Mouse (Mus musculus) cortical plate, adult 2 months (tissue): Measurements from ENCODE around the gene Dap.

Experiments used
- CTCF ChIP-seq: fragments of 200-500 bp; IDR thresholded peaks from 2 replicates; pipeline ENCODE4 v1.5.1; 2011; ENCODE audit warnings: mild to moderate bottlenecking, control low read depth, low read length; ENCODE audit not compliant: insufficient read depth; ENCODE audit errors: extremely low read depth
- POLR2A ChIP-seq: fragments of 200-500 bp; IDR thresholded peaks from 2 replicates; pipeline ENCODE4 v1.6.1; 2011; ENCODE audit warnings: mild to moderate bottlenecking, low read length, control low read depth; ENCODE audit not compliant: insufficient read depth; ENCODE audit errors: extremely low read depth

DNA sequence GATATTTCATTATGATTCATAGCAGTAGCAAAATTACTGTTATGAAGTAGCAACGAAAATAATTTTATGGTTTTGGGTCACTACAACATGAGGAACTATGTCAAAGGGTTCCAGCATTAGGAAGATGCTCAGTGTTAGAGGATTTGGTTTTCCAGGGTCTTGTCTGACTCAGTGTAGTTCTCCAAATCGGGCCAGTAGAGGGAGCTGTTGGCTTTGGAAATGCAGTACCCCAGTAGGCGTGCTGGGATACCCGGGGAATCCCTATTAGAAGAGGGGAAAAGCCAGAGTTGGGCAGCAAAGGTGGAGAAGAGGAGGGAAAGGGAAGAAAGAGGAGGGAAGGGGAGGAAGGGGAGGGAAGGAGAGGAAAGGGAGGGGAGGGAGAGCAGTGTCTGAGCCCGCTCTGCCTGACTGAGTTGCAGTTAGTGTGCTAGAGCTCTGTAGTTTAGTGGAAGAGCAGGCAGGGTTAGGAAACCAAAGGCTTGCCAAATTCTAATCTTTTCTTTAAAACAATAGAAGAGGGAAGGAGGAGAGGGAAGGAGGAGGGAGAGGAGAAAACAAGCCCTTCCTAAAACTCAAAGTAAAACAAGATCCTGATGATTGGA is 91.6 kb downstream of the Dap start:
- no peak for TF ChIP-seq POLR2A
- peak; percentile 88 for TF ChIP-seq CTCF
